9 mouse cellular contexts compared by ENCODE assay signal in the genomic region with DNA sequence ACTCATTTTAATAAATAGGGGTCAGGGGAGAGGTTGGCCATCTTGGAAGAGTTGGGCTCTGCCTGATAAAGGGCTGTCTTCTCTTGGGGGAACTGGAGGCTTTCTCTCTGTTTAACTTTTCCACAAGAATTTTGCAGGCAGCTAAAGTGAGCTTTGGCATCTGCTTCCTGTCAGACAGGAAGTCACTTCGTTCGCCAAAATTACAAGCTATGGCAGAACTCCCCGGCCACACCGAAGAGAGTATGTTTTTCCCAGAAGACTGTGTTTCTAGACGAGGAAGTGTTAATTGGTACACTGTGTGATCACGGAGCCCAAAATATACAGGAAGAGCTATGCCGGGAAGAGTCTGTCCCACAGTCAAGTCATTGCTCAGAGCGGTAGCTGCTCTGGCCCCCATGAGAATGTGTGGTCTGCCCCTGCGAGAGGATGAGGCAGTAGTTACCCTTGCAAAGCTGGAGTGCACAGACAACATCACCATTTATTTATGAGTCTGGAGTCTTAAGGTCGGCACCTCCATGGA.
A peak's percentile ranks its signal among the peaks of the same experiment; 100 is the strongest.
DNase-seq lines count a peak whose midpoint lies in the region; ATAC-seq lines count a peak whose summit lies in the region.
"Had no signal": no experiment of that assay in that cellular context is flagged by ENCODE, and none has a peak within 500 bp of the region (broad histone marks: within the 10 kb centered on the region; RNA-seq: fewer than 3 reads in every experiment).

No protein-coding gene starts in this region.

- no peak overlapping the region for H3K4me2 ChIP-seq in midbrain, embryonic 15.5 days
- H3K4me2 ChIP-seq in heart, embryonic 12.5 days: no peak overlapping the region
- H3K4me2 ChIP-seq in stomach, embryonic 16.5 days (ENCODE audit: low read depth, low read length): peak overlapping the region; percentile 36

- no peak for ATAC-seq in midbrain, embryonic 15.5 days (replicated peaks)
- no peak for ATAC-seq in heart, embryonic 12.5 days (ENCODE audit: insufficient number of reproducible peaks, low FRiP score)
- 0 out of 2 replicates have a peak, but pooled peaks have one; percentile 11 for ATAC-seq in stomach, embryonic 16.5 days (ENCODE audit: insufficient read depth, low FRiP score)
- ATAC-seq in frontal cortex, adult (ENCODE audit: low TSS enrichment): no peak
- ATAC-seq: Patski had no signal

- peaks cover 9% of the 10 kb centered on the region; the same call in 1 of the 2 replicates for H3K36me3 ChIP-seq in midbrain, embryonic 10.5 days
- no peaks in the 10 kb centered on the region for H3K36me3 ChIP-seq in midbrain, embryonic 15.5 days (replicated peaks)
- H3K36me3 ChIP-seq in heart, embryonic 12.5 days: no peaks in the 10 kb centered on the region
- peaks cover 6% of the 10 kb centered on the region; the same call in 1 of the 2 replicates for H3K36me3 ChIP-seq in stomach, embryonic 16.5 days (ENCODE audit: control insufficient read depth, insufficient read depth, low read length)

- H3K4me1 ChIP-seq in midbrain, embryonic 10.5 days: peaks cover 64% of the 10 kb centered on the region
- peaks cover 42% of the 10 kb centered on the region for H3K4me1 ChIP-seq in midbrain, embryonic 15.5 days
- H3K4me1 ChIP-seq in heart, embryonic 12.5 days (replicated peaks): peaks cover 70% of the 10 kb centered on the region
- peaks cover 40% of the 10 kb centered on the region for H3K4me1 ChIP-seq in stomach, embryonic 16.5 days (ENCODE audit: control insufficient read depth, insufficient read depth, low read length)

- peak overlapping the region; percentile 68 for H3K27ac ChIP-seq in midbrain, embryonic 10.5 days (replicated peaks)
- no peak overlapping the region; the same call in 1 of the 2 replicates for H3K27ac ChIP-seq in midbrain, embryonic 15.5 days
- peak overlapping the region; percentile 81 for H3K27ac ChIP-seq in heart, embryonic 12.5 days (ENCODE audit: poor library complexity, severe bottlenecking)
- peak overlapping the region; percentile 93 for H3K27ac ChIP-seq in stomach, embryonic 16.5 days (ENCODE audit: low read length)

- H3K9ac ChIP-seq in midbrain, embryonic 15.5 days: no peak overlapping the region
- no peak overlapping the region for H3K9ac ChIP-seq in heart, embryonic 12.5 days
- peak overlapping the region; percentile 36; the same call in 1 of the 2 replicates for H3K9ac ChIP-seq in stomach, embryonic 16.5 days (ENCODE audit: low read length)

- H3K27me3 ChIP-seq in midbrain, embryonic 10.5 days (ENCODE audit: low read depth, poor library complexity, severe bottlenecking): no peaks in the 10 kb centered on the region
- H3K27me3 ChIP-seq in midbrain, embryonic 15.5 days (replicated peaks): no peaks in the 10 kb centered on the region
- H3K27me3 ChIP-seq in heart, embryonic 12.5 days (replicated peaks): no peaks in the 10 kb centered on the region
- no peaks in the 10 kb centered on the region for H3K27me3 ChIP-seq in stomach, embryonic 16.5 days (ENCODE audit: control insufficient read depth, insufficient read depth, low read length)
- H3K27me3 ChIP-seq: Patski had no signal

- WGBS in midbrain, embryonic 10.5 days: 80% methylated on average over 10 of the region's 10 CpGs
- 65% methylated on average over 10 of the region's 10 CpGs for WGBS in midbrain, embryonic 15.5 days
- 47% methylated on average over 10 of the region's 10 CpGs for WGBS in heart, embryonic 12.5 days
- WGBS in stomach, embryonic 16.5 days: 35% methylated on average over 10 of the region's 10 CpGs

- H3K9me3 ChIP-seq in midbrain, embryonic 10.5 days (replicated peaks): no peaks in the 10 kb centered on the region
- no peaks in the 10 kb centered on the region for H3K9me3 ChIP-seq in midbrain, embryonic 15.5 days
- H3K9me3 ChIP-seq in heart, embryonic 12.5 days (replicated peaks): no peaks in the 10 kb centered on the region
- no peaks in the 10 kb centered on the region for H3K9me3 ChIP-seq in stomach, embryonic 16.5 days (replicated peaks; ENCODE audit: control insufficient read depth, low read length)

- no peak overlapping the region for H3K4me3 ChIP-seq in midbrain, embryonic 10.5 days
- no peak overlapping the region for H3K4me3 ChIP-seq in midbrain, embryonic 15.5 days
- no peak overlapping the region for H3K4me3 ChIP-seq in heart, embryonic 12.5 days
- no peak overlapping the region for H3K4me3 ChIP-seq in stomach, embryonic 16.5 days (replicated peaks; ENCODE audit: low read length)

- DNase-seq in midbrain, embryonic 10.5 days (ENCODE audit: low spot score): no peak
- peak; percentile 27 to 58 for DNase-seq in kidney, postnatal 4 days
- no peak for DNase-seq in retina, postnatal 1 day
- DNase-seq in spleen, postnatal 36 days (ENCODE audit: low spot score in 2 of 2): no peak

Comparison
In these comparisons a context has a peak if more than half of its experiments do, and no peak if none do; other contexts are left out.
1. DNase-seq: peak in kidney, postnatal 4 days (2 of 2); none in midbrain, embryonic 10.5 days (single experiment), retina, postnatal 1 day (single experiment) and spleen, postnatal 36 days (0 of 2).